Mouse (Mus musculus) c-Kit-positive CD71-negative TER-119-negative erythroid progenitor cells, embryonic 14.5 days (primary cell): Measurements from ENCODE around the gene Lrrc49.
A peak's percentile ranks its signal among the peaks of the same experiment; 100 is the strongest.

Source experiments
- DNase-seq: peaks from one replicate; pipeline ENCODE4 v3.0.0-alpha.2; 2013; ENCODE audit warnings: low read depth

The Lrrc49 gene

DNA sequence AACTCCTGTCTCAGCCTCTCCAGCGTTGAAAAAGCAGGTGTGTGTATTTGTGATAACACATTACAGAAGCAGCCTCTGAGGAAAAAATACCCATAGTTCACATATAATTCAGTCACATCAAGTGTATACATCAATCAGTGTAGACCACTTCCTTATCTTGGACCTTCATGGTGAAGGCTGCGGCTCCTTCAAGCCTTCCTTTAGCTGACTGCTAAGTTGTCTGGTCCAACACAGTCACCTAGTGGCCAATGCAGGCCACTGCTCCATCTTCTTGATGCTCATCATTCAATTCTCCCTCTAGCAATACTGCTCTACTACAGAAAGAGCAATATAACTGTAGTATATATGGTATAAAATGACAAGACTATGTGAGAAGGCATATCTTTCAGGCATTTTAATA is 88.5 kb downstream of the Lrrc49 start:
- no peak for DNase-seq

DNA sequence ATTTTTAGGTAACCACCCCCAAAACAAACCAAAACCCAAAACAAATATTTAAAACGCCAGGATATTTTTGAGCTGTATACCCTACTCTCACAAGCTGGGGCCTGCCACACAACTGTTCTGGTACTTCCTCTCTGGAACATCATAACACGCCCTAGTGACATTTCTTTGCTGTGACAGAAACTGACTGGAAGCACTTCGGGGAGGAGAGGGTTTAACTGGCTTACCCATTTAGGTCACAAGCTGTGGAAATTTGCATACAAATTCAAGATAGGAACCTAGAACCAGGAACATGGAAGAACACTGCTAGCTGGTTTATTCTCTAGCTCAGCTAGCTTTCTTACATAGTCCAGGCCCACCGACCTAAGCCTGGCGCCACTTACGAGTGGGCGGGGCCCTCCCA is 92.6 kb downstream of the Lrrc49 start:
- DNase-seq, result no peak

DNA sequence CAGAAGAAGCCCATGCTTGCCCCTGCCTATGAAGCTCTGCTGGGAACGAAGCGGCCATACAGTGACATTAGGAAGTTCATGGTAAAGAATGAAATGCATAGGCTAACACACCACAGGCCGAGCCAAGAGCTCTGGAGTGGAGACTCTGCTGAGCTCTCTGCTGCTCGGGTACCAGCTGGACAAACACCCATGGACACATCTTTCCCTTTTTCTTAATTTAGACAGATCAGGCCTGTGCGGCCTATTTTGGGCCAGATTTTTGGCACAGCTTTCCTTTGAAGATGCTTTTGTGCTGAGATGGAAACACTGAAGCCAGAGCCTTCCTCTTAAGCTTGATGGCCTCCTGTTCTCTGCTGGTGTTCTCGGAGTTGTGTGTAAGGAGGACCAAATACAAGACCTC is 95.0 kb downstream of the Lrrc49 start:
- no peak for DNase-seq

DNA sequence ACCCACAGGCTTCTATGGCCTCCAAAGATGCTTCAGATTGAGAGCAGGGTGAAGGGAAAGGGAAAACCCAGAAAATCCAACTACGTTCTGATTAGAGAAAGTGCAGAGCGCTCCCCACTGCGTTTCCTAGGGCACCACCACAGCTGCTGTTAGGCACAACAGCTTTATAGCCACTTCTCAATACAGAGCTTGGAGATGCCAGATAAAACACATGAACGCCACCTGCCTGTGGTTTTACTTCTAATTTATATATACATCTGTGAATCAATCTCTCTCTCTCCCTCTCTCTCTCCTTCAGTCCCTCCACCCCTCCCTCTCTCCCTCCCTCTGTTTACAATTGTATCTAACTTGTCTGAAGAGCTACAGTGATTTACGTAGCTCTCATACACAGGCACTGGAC is 95.6 kb downstream of the Lrrc49 start:
- no peak for DNase-seq

DNA sequence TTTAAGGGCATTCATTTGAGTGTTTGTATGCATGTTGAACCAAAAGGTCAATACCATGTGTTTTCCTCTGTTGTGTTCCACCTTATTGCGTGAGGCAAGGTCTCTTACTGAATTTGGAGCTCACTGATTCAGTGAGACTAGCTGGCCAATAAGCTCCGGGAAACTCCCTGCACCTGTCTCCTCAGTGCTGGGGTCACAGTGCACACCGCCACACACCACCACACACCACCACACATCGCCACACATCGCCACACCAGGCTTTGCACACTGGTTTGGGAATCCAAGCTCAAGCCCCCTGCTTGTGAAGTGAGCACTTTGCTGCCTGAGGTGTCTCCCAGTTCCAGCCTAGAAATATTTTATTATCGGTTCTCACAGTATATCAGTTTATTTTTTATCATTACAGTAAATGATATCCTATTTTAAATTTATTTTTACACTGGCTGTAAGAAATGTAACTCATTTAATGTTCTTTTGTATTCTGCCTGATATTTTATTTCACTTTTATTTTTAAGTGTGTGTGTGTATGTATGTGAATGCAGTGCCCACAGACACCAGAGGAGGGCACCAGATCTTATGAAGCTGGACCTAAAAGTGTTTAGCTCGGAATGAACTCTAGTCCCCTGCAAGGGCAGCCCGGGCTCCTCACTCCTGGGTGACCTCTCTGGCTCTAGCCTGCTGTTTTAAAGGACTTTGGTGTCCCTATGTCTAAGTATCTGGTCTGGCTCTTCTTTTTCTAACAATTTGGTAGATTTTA is 96.9 kb downstream of the Lrrc49 start:
- no peak for DNase-seq

DNA sequence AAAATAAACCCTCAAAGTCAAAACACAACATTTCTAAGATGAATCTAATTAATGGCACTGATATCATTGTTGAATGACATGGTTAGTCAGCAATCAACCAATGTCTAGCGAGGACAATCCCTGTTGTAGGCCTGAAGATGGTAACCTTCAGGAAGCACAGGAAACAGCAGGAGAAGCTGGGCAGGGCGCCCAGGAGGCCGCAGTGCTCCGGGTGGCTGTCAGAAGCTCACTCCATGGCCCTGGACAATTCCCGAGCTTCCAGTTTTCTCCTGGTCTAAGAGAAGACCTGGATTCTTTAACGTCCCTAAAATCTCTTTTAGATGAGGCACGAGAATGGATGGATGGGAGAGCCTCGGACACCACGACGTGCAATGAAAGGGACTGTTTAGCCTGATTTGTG is 99.0 kb downstream of the Lrrc49 start:
- DNase-seq, result no peak

DNA sequence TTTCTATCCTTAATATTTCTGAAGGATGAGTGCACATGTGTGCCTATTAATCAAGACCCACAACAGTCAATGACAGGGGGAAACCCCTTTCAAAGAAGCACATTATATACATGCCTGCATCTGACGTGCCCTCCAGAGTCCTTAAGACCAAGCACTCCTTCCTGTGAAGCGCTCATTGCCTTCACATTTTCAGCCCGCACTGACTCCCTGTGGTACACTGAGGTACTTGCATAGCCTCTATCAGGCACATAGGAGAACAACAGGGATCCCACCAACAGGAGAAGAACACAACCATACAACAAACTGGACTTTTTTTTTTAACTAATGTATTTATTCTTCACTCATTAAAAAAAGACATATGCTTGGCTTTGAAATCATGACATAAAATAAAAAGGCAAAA is 101.0 kb downstream of the Lrrc49 start:
- no peak for DNase-seq

DNA sequence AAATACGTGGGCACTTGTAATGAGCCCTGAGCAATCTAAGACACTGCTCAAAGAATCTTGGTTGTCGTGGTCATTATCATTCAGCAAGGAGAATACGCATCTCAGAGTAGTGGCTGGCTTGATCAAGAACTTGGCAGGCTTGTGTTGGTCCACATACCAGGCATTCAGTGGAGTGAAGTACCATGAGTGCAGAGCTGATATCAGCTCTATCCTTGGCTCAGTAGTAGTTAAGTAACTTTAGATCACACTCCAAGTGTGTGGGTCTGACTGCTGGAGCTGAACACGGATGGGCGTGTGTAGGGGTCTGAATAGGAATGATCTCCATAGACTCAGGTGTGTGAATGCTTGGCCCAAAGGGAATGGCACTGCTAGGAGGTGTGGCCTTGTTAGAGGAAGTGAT is 102.8 kb downstream of the Lrrc49 start:
- DNase-seq, result no peak

DNA sequence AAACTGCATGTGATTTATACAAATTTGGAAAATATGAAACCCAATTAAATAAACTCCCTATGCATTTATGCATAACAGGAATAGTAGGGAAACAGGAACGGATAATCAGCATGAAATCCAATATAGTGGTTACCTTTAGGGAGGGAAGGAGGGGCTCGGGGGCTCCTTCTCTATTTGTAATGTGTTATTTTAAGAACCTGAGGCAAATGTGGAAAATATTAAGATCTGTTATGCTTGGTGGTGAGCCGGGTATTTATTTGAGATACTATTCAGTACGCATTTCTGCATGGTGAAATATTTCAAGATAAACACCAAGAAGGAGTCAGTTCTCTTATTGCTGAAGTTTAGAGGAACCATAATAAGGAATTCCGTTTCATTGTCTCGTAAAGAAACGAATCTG is 105.4 kb downstream of the Lrrc49 start:
- no peak for DNase-seq

DNA sequence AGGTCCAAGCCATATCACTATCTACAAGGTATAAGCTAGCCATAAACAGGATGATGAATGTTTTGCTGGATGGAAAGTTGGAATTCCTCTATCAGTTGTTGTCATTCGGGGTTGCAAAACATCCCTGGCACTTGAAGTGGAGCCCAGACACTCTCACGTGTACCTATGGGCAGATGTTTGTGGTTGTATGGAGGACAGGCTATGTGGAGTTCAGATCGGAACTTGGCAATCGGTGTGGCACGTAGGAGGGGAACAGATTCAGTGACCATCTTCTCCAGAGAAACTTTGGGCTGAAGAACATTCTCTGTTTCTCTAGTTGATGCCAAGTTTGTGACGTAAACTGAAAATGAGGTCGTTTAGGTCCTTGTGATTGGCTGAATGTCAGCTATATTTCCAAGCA is 114.9 kb downstream of the Lrrc49 start:
- DNase-seq, result no peak

DNA sequence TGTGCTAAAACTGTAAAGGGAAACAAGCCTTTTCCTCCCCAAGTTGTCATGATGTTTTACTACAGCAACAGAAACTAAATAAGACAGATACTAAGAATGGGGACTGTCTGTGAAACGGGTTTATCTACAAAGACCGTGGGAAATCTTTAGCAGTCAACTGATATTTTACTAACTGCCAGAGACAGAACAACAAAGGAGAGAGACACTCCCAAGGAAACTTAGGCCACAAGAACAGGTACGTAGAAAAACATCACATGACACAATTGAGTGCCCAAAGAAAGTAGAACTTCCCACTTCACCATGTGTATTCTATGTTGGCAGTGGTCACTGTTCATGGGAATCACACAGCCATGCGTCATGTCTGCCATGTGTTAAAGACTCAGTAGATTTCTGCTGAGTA is 116.2 kb downstream of the Lrrc49 start:
- no peak for DNase-seq

DNA sequence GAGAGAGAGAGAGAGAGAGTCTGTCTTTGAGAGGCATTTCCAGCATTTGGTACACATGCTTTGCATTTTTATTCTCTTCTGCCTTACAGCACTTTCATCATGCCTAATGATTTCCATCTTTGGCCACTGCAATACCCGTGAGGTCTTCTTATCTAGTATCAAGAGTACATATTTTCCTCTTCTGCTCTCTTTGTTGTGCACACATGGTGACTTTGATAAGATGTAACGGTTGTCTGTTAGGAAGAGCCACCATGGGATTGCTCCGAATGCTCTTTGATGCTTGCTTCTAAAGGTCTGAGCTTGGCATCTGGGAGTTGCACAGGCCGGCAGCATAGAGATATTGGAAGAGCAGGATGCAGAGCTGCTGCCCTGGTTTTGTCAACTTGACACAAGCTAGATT is 116.9 kb downstream of the Lrrc49 start:
- no peak for DNase-seq

DNA sequence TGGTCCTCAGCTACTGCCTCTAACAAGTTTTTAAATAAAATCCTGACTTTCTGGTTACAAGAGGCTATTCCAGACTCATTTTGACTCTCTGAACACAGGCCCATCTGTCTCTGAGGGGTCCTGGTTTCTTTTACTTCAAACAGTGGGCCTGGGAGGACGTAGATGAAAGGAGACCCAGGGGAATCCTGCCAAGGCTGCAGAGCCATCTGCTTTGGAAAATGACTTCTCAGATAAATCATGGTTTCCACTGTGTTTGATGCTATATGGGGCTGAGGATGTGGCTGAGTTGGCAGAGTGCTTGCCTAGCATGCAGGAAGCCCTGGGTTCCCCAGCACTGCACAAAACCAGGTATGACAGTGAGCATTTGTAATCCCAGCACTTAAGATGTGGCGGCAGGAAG is 118.6 kb downstream of the Lrrc49 start:
- no peak for DNase-seq

DNA sequence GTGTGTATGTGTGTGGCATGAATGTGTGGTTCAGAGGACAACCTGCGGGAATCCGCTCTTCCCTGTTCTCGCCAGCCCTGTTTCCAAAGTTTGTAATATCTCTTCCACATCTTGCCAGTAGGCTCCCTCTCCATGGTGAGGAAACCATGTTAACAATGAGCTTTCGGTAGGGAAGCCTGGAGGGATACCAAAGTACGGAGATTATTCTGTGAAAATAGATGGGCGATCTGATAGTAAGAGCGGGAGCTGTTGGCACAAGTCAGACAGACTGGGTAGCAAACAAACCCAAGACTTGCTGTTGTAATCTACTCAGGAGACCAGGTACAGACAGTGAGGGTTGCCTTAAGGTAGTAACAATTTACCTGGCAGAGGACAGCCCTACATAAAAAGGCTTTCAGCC is 124.1 kb downstream of the Lrrc49 start:
- DNase-seq, result no peak

DNA sequence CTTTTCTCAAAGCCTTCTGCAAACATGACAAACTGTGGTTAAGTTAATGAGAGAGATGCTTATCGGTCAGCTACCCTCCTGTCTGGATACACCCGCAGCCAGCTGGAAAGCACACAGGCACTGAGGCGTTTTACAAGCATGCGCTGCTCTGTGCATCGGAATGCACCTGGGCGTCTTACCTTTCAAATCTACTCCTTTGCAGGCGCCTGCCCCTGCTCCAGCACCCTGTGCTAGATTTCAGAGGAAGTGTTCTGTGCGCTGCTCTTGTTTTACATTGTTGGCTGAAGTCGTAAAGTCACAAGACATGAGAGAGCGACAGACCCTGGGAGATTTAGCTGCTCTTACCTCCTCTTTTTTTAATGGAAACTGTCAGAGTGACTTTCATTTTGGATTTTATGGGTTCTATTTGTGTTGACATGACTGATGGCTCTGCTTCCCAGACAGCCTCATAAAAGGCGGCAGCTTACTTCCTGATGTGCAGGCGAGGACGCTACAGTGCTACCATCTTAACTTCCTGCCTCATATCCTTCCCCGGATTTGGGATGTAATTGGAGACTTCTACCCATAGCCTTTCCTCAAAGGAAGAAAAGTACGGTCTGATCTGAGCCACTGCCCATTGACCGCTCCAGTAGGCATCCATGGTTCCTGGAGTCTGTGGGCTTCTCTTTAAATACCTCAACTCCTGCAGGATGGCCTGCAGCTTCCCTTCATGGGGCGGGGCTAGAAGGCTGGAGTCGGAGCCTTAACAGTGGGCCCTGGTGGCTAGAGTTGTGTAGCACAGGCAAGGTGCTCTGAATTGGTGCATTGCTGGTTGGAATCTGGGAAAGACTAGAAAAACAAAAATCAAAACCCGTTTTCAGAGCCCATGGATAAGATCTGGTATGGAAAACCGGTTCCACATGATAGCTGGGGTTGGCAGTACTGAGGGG is 125.3 kb downstream of the Lrrc49 start:
- peak; percentile 28 for DNase-seq

DNA sequence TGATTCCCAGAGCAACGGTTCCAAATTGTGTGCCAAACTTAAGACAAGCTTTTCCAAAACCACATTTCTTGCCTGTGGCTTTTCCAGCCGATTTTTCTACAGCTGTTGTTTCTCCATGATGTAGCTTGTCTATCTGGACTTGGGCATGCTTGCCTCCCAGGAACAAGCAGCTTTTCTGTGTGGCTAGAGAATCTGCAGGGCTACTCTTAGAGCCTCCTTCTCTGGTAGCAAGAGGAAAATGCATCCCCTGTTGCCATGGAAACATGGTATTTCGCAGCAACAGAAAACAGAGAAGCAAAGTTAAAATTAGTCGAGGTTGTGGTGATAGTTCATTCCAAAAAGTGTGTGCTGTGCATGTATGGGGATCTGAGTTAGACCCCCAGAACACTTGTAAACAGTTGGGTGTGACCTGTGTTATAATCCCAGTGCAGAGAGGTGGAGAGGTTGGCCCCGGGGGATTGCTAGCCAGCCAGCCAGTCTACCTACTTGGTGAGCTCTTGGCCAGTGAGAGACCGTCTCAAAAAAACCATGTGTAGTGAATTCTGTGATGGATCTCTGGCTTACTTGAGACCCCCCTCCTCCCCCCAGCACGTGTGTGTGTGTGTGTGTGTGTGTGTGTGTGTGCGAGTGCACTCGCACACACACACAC is 126.2 kb downstream of the Lrrc49 start:
- no peak for DNase-seq

DNA sequence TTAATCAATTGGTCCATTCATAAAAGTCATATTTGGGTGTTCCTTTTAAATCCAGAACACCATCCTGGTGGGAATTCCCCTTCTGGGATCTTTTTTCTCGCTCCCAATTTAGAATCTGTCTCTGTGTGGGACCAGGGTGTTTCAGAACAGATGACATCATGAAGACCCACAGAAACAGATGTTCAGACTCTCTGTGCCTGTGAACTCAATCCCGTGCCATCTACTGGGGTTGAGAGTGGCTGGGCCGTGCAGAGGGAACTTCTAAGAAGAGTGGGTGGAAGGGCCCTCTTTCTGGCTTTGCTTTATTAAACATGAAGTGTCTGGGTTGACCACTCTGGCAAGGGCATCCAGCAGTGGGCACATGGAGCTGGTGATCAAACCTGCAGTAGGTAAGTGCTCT is 129.5 kb downstream of the Lrrc49 start:
- no peak for DNase-seq

DNA sequence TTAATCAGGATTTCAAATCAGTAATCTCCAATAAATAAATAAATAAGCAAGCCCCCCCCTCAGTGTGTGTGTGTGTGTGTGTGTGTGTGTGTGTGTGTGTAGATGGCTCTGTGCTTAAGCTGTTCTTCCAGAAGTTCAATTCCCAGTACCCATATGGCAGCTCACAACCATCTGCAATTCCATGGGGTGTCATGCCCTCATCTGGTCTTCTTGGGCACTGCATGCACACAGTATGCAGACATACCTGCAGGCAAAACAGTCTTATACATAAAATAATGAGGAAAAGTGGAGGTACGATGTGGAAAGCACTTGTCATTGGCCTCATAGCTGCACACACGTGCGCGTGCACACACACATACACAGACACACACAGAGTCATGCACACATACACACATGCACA is 136.7 kb downstream of the Lrrc49 start:
- no peak for DNase-seq

DNA sequence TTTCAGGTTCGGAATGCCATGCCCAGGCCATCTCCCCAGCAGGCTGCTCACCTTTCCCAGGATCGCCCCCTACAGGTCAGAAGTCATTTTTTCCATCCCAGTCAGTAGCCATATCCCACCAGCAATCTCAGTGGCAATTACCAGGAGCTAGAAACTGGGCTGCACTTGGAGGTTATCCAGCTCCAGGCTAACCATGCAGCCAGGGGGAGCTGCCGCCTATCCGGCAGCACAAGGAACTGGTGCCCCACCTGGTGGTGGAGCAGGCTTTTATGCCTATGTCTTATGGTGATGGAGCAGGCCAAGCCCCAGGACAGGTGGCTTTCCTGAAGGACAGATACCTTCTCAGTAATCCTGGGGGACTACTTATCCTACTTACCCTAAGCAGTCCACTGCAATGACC is 139.8 kb downstream of the Lrrc49 start:
- no peak for DNase-seq

DNA sequence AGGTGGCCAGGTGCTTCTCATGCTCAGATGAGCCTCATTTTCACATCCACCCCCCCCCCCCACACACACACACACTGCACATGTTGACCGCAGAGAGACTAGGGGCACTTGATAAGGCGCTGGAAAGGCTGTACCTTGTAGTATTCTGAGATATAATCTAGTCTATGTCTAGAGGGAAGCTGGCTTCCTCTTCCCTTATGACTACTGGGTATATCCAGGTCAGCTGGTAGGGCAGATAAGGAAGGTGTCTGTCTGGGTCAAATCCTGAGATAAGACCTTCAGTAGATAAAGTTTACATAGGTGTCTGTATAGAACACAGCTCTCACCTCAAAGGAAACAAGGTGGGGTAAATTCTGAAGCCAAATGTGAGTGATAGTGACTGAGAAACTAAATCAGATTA is 141.8 kb downstream of the Lrrc49 start:
- no peak for DNase-seq

DNA sequence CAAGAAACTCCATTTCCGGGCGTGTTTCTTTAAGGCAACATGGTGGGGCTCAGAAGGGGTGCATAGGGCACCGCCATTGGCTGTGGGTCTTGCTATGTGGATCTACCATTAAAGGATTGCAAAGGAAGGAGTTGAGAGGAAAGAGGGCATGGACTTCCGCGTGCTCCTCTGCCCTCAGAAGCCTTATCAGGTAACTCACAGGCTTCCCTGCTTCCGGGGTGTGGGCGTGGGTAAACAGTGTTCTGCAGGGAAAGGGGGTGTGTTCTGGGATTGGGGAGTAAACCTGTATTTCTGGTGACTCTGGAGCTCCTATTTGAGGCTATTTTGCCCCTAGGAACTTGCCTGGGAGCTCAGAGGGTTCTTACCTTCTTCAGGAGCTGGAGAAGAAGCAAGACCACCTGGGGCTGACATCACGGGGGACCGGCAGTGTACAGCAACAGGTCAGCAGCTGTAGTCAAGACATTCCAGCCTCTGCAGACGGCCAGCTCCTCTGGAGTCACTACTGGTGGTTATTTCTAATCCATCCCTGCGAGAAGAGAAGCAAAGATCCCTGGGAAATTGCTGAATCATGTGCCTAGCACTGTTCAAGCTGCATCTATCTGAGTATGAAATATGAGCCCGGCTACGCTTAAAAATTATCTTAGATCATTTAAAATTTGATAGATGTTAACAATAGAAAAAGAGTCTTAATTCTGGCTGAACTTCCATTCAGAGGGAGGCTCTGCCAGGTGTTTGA is 142.4 kb downstream of the Lrrc49 start:
- no peak for DNase-seq

DNA sequence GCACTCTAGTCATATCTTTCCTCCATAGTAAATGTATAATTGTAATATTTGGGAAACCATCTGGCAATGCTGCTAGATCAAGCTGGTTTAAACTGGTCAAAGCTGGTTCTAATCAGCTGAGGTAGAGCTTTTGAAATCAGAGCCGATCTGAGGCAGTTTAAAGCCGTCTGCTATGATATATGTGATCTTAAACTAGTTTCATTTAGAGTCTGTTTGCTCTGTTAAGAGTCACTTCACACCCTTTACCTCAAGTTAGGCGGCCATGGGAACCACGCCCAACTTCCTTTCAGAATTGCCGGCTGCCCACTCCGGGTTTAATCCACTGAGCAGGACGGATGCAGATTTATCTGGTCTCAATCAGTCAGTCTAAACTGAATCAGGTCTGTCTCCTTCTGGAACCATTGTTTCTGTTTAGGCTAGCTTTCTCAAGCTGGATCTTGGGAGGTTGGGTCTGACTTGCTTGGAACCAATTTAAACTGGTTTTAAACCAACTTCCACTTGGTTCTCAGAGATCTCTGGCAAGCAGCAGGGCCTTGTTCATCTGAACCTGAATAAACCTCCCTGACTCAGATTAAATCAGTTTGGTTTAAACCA is 144.4 kb downstream of the Lrrc49 start:
- DNase-seq, result no peak
